Mouse (Mus musculus) lung, embryonic 16.5 days (tissue): Measurements from ENCODE around the gene Tldc2. TPM values are rescaled to one million over a fixed set of nuclear protein-coding genes. Genes with fewer than 3 reads are reported as not detected.

Experiments
- ATAC-seq: fragments of 200-750 bp; cut with Nextera tagmentation; 2 replicates; pipeline ENCODE4 v1.8.0; 2017; ENCODE audit warnings: low read depth, mild to moderate bottlenecking, moderate library complexity
- H3K27ac ChIP-seq: fragments of 300-500 bp; sonication (generic); 2 replicates; pipeline ENCODE4 v1.5.1; 2014; ENCODE audit warnings: mild to moderate bottlenecking, control low read depth, low read length
- H3K27me3 ChIP-seq: fragments of 300-500 bp; sonication (generic); 2 replicates; pipeline ENCODE4 v1.6.1; 2014; ENCODE audit warnings: low read depth, low read length, mixed read lengths; ENCODE audit not compliant: control insufficient read depth, insufficient read depth
- H3K36me3 ChIP-seq: fragments of 300-500 bp; sonication (generic); 2 replicates; pipeline ENCODE4 v1.6.1; 2014; ENCODE audit warnings: low read length; ENCODE audit not compliant: control insufficient read depth, insufficient read depth
- H3K4me1 ChIP-seq: fragments of 300-500 bp; sonication (generic); replicated peaks from 2 replicates; pipeline ENCODE4 v1.6.1; 2014; ENCODE audit warnings: low read length, mixed read lengths; ENCODE audit not compliant: control insufficient read depth, insufficient read depth
- H3K4me2 ChIP-seq: fragments of 300-500 bp; sonication (generic); 2 replicates; pipeline ENCODE4 v1.6.1; 2014; ENCODE audit warnings: low read depth, low read length, control low read depth
- H3K4me3 ChIP-seq: fragments of 300-500 bp; sonication (generic); 2 replicates; pipeline ENCODE4 v1.5.1; 2014; ENCODE audit warnings: mild to moderate bottlenecking, low read length, control low read depth
- H3K9ac ChIP-seq: fragments of 300-500 bp; sonication (generic); 2 replicates; pipeline ENCODE4 v1.6.1; 2014; ENCODE audit warnings: low read length, control low read depth
- H3K9me3 ChIP-seq: fragments of 300-500 bp; sonication (generic); 2 replicates; pipeline ENCODE4 v1.6.1; 2016; ENCODE audit warnings: low read length; ENCODE audit not compliant: control insufficient read depth
- WGBS: fragments of 180-500 bp; shearing (Covaris S2); extraction: QIAGEN DNeasy Blood & Tissue Kit; methylation state at CpG from one replicate; pipeline ENCODE4 v1.1.7; 2014; 5-methylcytosine and 5-hydroxymethylcytosine counted together
- polyA plus RNA-seq: library from polyadenylated mRNA; unstranded; fragments of >200 nt; fragmentation: Nextera tagmentation; extraction: Ambion mirVana; gene quantifications from 2 replicates; pipeline ENCODE4 v1.2.1, GENCODE M21; 2015

Gene Tldc2
- polyA plus RNA-seq, 1 experiment from 2014 or later = not detected

DNA sequence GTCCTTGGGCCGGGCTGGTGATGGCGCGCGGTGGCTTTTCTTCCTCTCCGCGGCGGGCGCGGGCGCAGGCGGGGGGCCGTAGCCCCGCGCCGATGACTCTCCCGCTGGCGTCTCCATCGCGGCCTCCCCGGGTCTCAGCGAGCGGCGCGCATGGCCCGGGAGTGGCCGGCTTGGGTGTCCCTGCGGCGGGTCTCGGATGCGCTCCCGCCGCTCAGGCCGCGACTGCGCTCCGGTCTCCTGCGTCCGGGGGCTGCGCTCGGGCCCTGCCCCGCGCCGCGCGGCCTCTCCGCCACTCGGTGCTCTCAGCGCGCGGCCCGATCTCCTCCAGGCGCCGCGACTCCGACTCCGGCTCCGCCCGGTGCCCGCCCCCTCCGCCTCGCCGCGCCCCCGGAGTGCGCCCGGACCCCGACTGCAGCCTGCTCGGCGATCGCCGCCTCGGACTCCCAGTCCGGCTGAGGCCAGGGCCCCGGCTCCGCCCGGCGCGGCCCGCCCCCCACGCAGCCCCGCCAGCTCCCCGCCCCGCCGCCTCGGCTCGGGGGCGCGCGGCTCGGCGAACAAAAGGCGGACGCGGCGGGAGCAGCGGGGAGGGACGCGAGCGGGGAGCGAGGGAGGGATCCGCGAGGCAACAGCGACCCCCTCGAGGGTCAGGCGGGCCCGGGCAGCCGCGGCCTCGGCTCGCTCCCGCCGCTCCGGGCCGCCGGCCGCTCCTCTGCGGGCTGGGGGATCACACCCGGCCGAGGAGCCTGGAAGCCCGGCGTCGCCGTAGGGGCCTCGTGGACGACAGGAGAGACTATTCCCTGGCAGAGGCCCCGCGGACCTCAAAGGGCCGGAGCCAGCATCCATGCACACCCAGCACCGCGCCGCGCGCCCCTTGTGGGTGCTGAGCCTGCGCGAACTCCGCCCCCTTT is 7.8 kb upstream of the Tldc2 start, which contains the start of gene Soga1:
Gene Soga1 (minus strand): TSS at position 462 of the 908 bp plus-strand sequence.
- under 1% methylated on average over 86 of the region's 136 CpGs for whole genome bisulfite sequencing
- ATAC-seq = peak; percentile 91

GRCm38 (mm10) chr2:157079701-157080180 is 7.1 kb upstream of the Tldc2 start:
- Histone ChIP-seq H3K9ac (peak overlapping the region; percentile 95), H3K27ac (peak overlapping the region; percentile 95), H3K4me3 (peak overlapping the region; percentile 80), H3K36me3 (no peaks in the 10 kb centered on the region), H3K27me3 (no peaks in the 10 kb centered on the region), H3K9me3 (no peaks in the 10 kb centered on the region), H3K4me2 (peak overlapping the region; percentile 65), H3K4me1 (peaks cover 31% of the 10 kb centered on the region)
- ATAC-seq = no peak
- 10% methylated on average over 16 of the region's 16 CpGs for WGBS

More for the DNA sequence above, 7.8 kb upstream of the Tldc2 start, which contains the start of gene Soga1:
- Histone ChIP-seq H3K9me3 (no peaks in the 10 kb centered on the region), H3K27ac (peak within 1 kb of the TSS; percentile 95), H3K4me2 (peak within 1 kb of the TSS; percentile 65), H3K4me1 (peaks cover 35% of the 10 kb centered on the region), H3K27me3 (no peaks in the 10 kb centered on the region), H3K36me3 (no peaks in the 10 kb centered on the region), H3K9ac (peak within 1 kb of the TSS; percentile 95), H3K4me3 (peak within 1 kb of the TSS; percentile 80)

- WGBS = 92% methylated on average over 8 of the region's 8 CpGs
- Histone ChIP-seq H3K4me1 (peaks cover 20% of the 10 kb centered on the region), H3K27me3 (no peaks in the 10 kb centered on the region), H3K9ac (no peak overlapping the region), H3K9me3 (no peaks in the 10 kb centered on the region), H3K36me3 (no peaks in the 10 kb centered on the region), H3K4me3 (no peak overlapping the region), H3K4me2 (no peak overlapping the region), H3K27ac (no peak overlapping the region)
- no peak for ATAC-seq
Measured at GRCm38 (mm10) chr2:157081331-157081730, 5.5 kb upstream of the Tldc2 start.

DNA sequence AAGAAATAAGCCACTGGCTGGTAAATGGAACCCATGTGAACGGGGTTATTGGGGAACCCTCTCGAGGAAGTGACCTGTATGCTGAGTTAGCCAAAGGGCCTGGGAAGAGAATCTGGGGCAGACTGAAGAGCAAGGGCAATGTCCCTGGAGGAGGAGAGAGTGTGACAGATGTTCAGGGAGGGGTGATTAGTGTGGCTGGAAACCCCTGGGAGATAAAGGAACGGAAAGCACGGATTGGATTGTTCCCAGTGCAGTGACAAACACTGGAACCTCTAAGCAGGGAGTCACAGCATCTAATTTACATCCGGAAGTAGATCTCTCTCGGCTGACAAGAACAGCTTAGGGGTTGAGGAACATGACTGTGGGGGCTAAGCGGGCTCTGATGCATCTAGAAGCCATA is 4.9 kb upstream of the Tldc2 start:
- no peaks in the 10 kb centered on the region for H3K36me3 ChIP-seq
- H3K4me3 ChIP-seq = no peak overlapping the region
- H3K9me3 ChIP-seq = no peaks in the 10 kb centered on the region
- H3K4me2 ChIP-seq = no peak overlapping the region
- WGBS = 32% methylated on average over 7 of the region's 7 CpGs
- H3K27ac ChIP-seq = no peak overlapping the region
- ATAC-seq = no peak
- no peaks in the 10 kb centered on the region for H3K27me3 ChIP-seq
- no peak overlapping the region for H3K9ac ChIP-seq
- peaks cover 13% of the 10 kb centered on the region for H3K4me1 ChIP-seq

DNA sequence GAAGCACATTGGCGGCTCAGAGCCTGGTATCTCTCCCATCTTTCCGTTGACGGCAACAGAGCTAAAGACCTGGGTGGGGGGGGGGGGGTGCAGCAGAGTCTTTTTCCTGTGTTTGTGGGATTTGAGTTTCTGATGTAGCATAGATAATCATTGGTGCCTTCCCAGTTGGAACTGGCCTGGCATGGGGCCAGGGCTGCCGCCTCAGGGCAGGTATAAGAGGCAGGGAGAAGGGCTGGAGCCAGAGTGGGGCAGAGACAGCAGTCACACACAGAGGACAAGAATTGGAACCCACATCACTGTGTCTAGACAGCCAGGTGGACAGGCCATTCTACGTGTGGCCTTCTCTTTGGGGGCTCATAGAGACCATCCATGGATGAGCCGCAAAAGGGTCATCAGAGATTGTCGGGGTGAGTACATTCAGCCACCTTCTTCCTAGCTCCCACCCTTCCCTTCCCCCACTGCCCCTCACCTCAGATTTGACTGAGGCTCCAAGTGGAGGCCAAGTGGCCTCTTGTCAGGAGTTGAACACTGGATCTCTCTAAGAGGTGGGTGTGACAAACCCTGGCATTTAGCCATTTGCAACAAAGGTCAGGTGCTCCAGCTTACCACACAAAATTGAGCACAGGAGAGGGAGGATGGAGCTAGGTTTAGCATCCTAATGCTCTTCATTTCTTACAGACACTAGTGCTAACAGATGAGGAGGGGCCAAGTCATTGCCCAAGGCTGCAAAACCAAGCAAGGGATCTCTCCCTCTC is 1.8 kb upstream of the Tldc2 start:
- peak; percentile 34; the same call in 1 of the 2 replicates for ATAC-seq
- 66% methylated on average over 7 of the region's 7 CpGs for WGBS
- H3K4me1 ChIP-seq = peaks cover 4% of the 10 kb centered on the region; the same call in 1 of the 2 replicates

DNA sequence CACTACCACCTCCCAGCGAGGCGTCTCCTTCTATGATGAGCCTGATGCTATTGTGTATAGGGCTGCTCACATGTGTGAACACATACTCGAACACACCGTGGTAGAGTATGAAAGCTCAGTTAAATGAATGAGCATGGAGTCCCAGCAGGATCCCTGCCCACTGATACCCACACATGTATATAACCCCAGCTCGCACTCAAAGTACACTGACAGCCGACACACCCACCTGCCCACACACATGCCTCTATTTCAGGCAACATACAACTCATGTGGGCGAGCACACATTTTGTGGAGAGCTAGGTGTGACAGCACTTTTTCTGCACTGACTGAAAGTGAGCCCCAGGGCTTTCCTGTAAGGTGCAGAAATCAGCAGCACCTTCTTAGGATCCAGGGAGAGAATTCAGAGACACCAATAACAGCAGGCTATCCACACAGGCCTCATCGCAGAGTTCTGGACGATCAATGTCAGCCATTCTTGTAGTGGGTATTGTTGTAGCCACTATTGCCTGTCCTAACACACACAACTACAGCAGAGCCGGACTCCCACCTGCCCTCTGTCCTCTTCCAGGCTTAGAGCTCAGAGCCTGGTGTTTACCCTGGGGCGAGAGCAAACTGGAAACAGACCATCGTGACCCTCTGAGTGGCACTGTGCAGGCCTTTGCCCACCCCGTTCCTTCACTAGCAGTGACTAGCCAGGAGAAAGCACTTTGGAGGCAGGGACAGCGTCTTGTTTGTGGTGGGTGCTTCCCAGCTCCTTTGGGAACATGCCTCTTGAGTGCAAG is 872 bp downstream of the Tldc2 start:
- H3K9me3 ChIP-seq = no peaks in the 10 kb centered on the region
- peaks cover 13% of the 10 kb centered on the region for H3K4me1 ChIP-seq
- ATAC-seq = no peak
- 75% methylated on average over 14 of the region's 14 CpGs for WGBS
- H3K36me3 ChIP-seq = no peaks in the 10 kb centered on the region
- H3K4me3 ChIP-seq = no peak overlapping the region
- H3K27ac ChIP-seq = no peak overlapping the region
- 0 out of 2 replicates have a peak overlapping the region, but pooled peaks have one; percentile 11 for H3K9ac ChIP-seq
- no peak overlapping the region for H3K4me2 ChIP-seq
- H3K27me3 ChIP-seq = no peaks in the 10 kb centered on the region

More for the DNA sequence above, 1.8 kb upstream of the Tldc2 start:
- Histone ChIP-seq H3K4me2 (no peak overlapping the region), H3K27me3 (no peaks in the 10 kb centered on the region), H3K9me3 (no peaks in the 10 kb centered on the region), H3K9ac (no peak overlapping the region), H3K4me3 (no peak overlapping the region), H3K36me3 (no peaks in the 10 kb centered on the region), H3K27ac (no peak overlapping the region)

DNA sequence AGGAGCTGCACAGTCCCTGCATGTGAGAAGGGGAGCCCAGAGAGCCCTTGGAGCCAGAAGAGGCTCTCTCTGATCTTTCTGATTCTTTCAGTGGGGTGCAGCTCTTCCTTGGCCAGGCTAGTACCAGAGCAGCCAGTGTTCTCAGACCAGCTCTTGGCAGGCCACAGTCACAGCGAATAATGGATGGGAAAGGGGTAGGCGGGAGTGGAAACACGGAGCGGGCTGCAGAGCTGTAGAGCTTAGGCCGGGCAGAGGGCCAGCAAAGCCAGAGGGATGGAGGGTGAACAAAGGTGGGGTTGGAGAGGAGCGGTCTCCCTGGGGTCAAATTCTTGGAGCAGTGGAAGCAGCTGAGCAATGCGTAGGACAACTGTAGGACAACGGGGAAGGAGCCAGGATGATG is 5.2 kb downstream of the Tldc2 start:
- Histone ChIP-seq H3K4me2 (no peak overlapping the region), H3K9me3 (no peaks in the 10 kb centered on the region), H3K4me1 (peaks cover 9% of the 10 kb centered on the region), H3K9ac (no peak overlapping the region), H3K4me3 (no peak overlapping the region), H3K27ac (no peak overlapping the region), H3K36me3 (no peaks in the 10 kb centered on the region; the same call in 1 of the 2 replicates), H3K27me3 (no peaks in the 10 kb centered on the region)
- WGBS = 25% methylated on average over 8 of the region's 8 CpGs
- peak; percentile 57 for ATAC-seq

DNA sequence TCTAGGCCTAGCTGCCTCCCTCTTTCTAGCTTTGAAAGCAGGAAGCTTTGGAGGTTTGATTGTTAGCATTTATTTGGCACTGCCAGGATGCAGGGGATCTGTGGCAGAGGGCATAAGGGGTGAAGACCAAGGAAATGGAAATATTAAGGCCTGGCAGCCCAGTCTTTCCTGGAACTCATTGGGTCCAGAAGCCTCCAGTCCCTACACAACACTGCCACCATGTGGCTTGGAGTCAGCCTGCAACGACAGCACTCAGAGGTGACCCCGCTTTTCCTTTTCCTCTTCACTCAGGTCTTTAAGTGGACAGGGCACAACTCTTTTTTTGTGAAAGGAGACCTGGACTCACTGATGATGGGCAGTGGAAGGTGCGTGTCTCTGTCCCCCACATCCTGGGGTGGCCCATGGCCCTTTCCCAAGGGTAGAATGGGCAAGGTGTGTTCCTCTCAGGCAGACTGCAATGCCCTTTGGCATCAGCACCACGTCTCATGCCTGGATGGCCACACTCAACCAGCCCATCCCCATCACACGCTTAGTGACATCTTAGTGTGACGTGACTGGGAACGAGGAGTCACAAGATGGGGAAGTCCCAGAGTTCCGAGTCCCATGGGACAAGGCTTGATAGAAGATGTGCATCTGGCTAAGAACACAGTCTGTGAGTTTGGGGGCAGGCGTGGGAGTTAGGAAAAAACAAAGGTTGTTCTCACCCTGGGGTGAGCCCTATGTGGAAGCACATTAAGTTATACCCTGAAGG is 8.3 kb downstream of the Tldc2 start:
- Histone ChIP-seq H3K36me3 (no peaks in the 10 kb centered on the region; the same call in 1 of the 2 replicates), H3K9ac (no peak overlapping the region), H3K9me3 (no peaks in the 10 kb centered on the region), H3K4me1 (peaks cover 9% of the 10 kb centered on the region), H3K4me3 (no peak overlapping the region), H3K27ac (no peak overlapping the region), H3K4me2 (no peak overlapping the region), H3K27me3 (no peaks in the 10 kb centered on the region)
- 57% methylated on average over 9 of the region's 9 CpGs for WGBS
- peak; percentile 65 for ATAC-seq
